Mouse (Mus musculus) T-cell, adult 66 days (primary cell): ENCODE results near the gene Enthd1. TPM values are rescaled to one million over a fixed set of nuclear protein-coding genes. Genes with fewer than 3 reads are reported as not detected.

Experiments
- total RNA-seq, 2 experiments: library from RNA; stranded (reverse); gene quantifications; 3 replicates in 1 of 2; 4 replicates in 1 of 2; pipeline ENCODE4 v1.2.4; 2023

The Enthd1 gene
- total RNA-seq, result under 1 TPM; 0.41 to 0.44 TPM

GRCm38 (mm10) chr15:80565106-80565665 is at the start of gene Enthd1:
Gene Enthd1 (minus strand): TSS chr15:80565156.

GRCm38 (mm10) chr15:80572291-80572690 is 7.3 kb upstream of the Enthd1 start, which contains the start of gene Grap2:
Gene Grap2 (plus strand): TSS chr15:80572594.

Other genes with a start within 250 kb of the Enthd1 start
- gene Grap2, start 7.4 kb upstream of the Enthd1 start, total RNA-seq, result 100 to 1,000 TPM; 495 to 562 TPM
- under 1 TPM; 0.52 to 0.80 TPM for gene Fam83f, start 106.7 kb upstream of the Enthd1 start, total RNA-seq
- gene Tnrc6b, start 146.2 kb upstream of the Enthd1 start, total RNA-seq, result 100 to 1,000 TPM; 274 to 297 TPM